Mouse (Mus musculus): ENCODE measurements around the gene Kcp.

Gene Kcp

DNA sequence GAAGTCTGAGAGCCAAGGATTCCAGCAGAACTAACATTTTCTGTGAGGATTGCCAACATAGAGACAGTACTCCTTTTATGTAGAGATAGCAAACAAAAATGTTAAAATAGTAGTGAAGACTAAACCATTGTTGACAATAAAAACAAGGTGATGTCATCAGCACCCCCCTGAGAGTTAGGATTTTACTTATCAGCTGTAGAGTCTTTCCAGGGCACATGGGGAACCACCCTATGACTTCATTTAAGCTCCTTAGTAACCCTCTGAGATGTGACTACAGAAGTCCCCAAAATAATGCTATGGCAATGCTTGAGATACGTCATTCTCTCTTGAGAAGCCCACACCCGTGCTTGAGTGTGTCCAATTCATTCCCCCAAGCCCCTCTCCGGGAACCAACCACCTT, 44.4 kb downstream of the Kcp start:
- in situ Hi-C loops (cut with MboI, MseI): no loop called here

GRCm38 (mm10) chr6:29461502-29461901, 46.2 kb downstream of the Kcp start:
- in situ Hi-C loops (cut with MboI, MseI): no loop called here

DNA sequence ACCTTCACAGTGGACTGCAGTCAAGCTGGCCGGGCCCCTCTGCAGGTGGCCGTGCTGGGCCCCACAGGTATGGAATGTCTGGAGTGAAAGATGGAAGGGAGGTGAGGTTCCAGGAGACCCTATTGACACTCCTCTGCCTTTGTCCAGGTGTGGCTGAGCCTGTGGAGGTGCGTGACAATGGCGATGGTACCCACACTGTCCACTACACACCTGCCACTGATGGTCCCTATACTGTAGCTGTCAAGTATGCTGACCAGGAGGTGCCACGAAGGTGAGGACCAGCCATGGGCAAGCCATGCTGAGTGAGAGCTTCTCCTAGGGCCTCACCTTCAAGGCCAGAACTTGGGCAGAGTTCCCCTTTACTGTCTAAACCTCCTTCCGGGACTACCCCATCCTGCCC, 57.1 kb downstream of the Kcp start:
- in situ Hi-C loops (cut with MboI, MseI): no loop called here

- in situ Hi-C loops (cut with MboI, MseI): no loop called here
These were observed 57.9 kb downstream of the Kcp start for GRCm38 (mm10) chr6:29449858-29450257.

DNA sequence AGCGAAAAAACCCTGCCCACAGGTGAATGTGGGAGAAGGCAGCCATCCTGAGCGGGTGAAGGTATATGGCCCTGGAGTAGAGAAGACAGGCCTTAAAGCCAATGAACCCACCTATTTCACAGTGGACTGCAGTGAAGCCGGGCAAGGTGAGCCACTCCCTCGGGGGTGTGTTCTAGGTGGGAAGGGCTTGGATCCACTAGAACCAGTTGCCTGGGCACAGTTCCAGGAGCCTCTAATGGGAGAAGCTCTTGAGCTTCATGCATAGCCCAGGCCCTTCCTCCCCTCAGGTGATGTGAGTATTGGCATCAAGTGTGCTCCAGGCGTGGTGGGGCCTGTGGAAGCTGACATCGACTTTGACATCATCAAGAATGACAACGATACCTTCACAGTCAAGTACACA, 62.4 kb downstream of the Kcp start:
- in situ Hi-C loops (cut with MboI, MseI): no loop called here

DNA sequence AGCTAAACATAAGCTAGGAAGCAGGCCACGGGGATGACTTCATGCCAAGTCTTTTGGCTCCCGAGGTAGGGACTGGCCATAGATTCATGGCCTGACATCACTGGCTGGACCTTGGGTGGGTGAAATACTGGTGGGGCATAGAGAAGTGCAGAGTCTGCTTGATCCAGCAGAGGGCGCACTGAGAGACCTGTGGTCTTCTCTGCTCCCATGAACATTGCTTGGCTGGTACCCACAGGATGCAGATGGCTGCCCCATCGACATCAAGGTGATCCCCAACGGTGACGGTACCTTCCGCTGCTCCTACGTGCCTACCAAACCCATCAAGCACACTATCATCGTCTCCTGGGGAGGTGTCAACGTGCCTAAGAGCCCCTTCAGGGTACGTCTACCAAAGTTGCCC, 63.0 kb downstream of the Kcp start:
- in situ Hi-C loops (cut with MboI, MseI): no loop called here

GRCm38 (mm10) chr6:29439789-29440188, 68.0 kb downstream of the Kcp start:
- in situ Hi-C loops (cut with MboI, MseI): loop anchor here (10.0 kb wide), 1 partner anchor 205 kb away; no protein-coding TSS in a partner anchor

GRCm38 (mm10) chr6:29439251-29439650, 68.5 kb downstream of the Kcp start:
- in situ Hi-C loops (cut with MboI, MseI): loop anchor here (10.0 kb wide), 1 partner anchor 206 kb away; no protein-coding TSS in a partner anchor

DNA sequence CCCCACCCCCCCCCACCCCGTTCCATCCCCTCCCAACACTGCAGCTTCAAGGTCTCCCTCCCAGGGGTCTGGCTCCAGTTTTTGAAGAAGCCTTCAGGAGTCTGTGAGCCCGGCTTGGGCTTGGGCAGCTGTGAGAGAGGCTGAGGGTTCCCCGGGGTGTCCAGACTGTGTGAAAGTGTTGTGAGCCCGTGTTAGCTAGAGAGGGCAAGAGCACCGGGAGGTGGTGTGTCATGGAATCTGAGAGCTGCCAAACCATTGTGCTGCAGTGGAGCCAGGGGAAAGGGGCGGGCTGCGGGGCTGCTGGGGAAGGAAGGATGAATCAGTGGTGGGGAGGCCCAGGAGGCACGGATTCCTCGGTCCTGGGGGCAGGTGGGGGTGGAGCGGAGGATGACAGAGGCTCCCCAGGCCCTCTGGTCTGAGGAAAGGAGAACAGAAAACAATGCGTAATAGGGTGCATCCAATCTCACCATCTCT, 71.3 kb downstream of the Kcp start:
- in situ Hi-C loops (cut with MboI, MseI): loop anchor here (10.0 kb wide), 1 partner anchor 208 kb away; no protein-coding TSS in a partner anchor

DNA sequence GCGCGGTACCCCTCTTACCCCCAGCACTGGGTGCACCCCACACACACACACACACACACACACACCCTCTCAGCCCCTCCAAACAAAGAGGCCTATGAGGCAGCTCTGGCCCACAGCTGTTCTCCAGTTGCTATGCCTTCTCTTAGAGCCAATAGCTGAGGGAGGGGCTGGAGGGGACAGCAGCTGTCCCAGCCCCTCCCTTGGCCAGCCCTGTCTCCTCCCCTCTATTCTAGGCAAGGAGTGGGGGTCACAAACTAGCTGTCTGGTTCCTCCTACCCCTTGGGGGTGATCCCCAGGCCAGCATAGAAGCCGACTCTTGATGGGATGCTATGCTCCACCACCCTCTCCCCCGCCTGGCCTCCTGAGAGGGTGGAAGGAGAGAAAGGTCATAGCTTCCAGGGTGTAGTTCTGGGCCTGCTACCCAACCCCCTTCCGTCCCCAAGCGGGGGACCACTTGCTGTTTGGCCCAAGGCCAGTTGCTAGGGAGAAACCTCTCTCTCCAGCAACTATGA, 71.8 kb downstream of the Kcp start:
- in situ Hi-C loops (cut with MboI, MseI): loop anchor here (10.0 kb wide), 1 partner anchor 209 kb away; no protein-coding TSS in a partner anchor

- in situ Hi-C loops (cut with MboI, MseI): loop anchor here (10.0 kb wide), 1 partner anchor 210 kb away; no protein-coding TSS in a partner anchor
These were observed 72.7 kb downstream of the Kcp start for GRCm38 (mm10) chr6:29434911-29435691.

- in situ Hi-C loops (cut with MboI, MseI): loop anchor here (10.0 kb wide), 1 partner anchor 211 kb away; no protein-coding TSS in a partner anchor
These were observed 73.7 kb downstream of the Kcp start for GRCm38 (mm10) chr6:29433804-29434795.

GRCm38 (mm10) chr6:29433038-29433803, 74.5 kb downstream of the Kcp start, which contains the start of gene Flnc:
TSS of gene Flnc (plus strand) at chr6:29433256.
- in situ Hi-C loops (cut with MboI, MseI): loop anchor here (10.0 kb wide), 1 partner anchor 212 kb away; no protein-coding TSS in a partner anchor

DNA sequence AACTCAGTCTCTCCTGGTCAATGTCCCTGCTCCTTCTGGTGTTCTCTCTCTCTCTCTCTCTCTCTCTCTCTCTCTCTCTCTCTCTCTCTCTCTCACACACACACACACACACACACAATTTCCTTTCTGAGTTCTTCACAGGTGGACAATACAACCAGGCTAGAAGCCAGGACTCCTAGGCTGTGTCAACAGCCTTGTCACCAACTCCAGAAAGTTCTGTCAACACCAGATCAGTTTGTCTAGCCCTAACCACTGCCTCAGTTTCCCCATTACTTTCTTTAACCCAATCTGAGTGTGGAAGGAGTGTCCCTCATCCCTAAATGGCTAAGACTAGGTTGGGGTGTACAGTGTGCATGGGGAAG, 75.1 kb downstream of the Kcp start:
- in situ Hi-C loops (cut with MboI, MseI): loop anchor here (10.0 kb wide), 1 partner anchor 212 kb away; no protein-coding TSS in a partner anchor

DNA sequence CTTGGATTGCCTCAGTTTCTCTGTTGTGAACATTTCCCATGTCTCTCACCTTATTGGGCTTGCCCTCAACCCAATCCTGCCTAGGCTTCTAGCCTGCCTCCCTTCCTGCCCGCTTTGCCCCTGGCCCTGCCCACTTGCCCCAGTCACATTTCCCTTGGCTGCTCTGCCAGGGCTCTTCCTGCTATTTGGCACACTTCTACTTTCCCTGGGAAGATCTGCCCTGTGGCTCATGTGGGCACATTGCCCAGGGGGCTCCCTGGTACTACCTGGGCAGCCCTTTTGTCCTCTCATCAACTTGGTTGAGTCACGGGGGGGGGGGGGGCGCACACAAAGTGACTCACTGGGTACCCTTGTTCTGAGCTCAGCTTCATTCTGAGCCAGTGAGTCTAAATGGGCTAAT, 75.6 kb downstream of the Kcp start:
- in situ Hi-C loops (cut with MboI, MseI): loop anchor here (10.0 kb wide), 1 partner anchor 213 kb away; no protein-coding TSS in a partner anchor

GRCm38 (mm10) chr6:29431473-29431872, 76.3 kb downstream of the Kcp start:
- in situ Hi-C loops (cut with MboI, MseI): loop anchor here (10.0 kb wide), 1 partner anchor 213 kb away; no protein-coding TSS in a partner anchor

DNA sequence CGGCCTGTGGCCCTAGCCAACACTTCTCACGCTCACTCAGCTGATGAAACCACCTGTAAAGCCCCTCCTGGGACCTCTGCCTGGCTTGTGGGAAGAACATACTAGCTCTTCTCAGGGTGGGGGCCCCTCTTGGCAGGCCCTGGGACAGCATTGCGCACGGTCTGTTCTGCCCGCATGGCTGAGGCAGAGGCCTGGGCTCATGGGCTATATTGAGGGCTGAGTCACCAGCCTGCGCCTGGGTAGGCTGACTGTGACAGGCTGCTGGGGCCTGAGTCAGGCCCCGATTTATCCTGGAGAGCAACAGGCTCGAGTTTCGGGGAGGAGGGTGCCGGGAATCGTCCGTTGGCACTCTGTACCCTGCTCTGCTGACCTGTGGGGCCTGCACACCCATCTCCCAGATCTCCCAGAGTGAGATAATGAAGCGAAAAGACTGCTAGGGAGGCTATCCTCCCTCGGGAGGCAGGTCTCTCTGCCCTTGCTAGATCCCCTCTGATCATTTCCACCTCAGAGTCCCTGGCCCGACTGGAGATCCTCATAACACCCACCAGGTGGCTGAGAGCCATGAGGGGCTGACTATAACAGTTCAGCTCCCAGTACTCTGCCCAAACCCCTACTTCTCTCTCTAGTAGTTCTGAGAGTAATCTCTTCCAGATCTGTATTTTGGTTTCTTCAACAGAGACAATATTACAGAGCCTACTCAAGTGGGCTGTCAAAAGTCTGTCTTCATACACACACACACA, 76.9 kb downstream of the Kcp start:
- in situ Hi-C loops (cut with MboI, MseI): loop anchor here (10.0 kb wide), 1 partner anchor 214 kb away; no protein-coding TSS in a partner anchor

- in situ Hi-C loops (cut with MboI, MseI): no loop called here
These were observed 79.6 kb downstream of the Kcp start for GRCm38 (mm10) chr6:29428171-29428570.

GRCm38 (mm10) chr6:29426331-29426730, 81.4 kb downstream of the Kcp start:
- in situ Hi-C loops (cut with MboI, MseI): no loop called here

DNA sequence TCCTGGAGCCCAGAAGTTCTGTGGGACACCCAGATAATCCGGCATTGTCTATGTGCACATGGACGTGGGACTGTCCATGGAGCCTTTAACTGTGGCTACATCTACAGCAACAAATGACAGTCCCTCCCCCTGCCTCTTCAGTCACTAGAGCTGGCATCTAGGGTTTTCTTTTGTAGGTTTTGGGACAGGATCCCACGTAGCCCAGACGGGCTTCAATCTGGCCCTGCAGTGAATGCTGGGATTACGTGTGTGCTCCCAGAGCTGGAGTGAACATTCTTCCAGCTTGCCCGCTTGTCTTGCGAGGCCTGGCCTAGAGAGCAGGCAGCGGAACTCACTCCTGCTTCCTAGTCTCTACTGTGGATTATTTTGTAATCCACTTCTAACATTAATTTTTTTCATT, 82.6 kb downstream of the Kcp start:
- in situ Hi-C loops (cut with MboI, MseI): no loop called here
